ENCODE assay signal across 7 mouse cellular contexts in genomic region chr5:125177481-125178134, GRCm38 (mm10). TPM values are rescaled to one million over a fixed set of nuclear protein-coding genes. Genes with fewer than 3 reads are reported as not detected.
DNase-seq lines count a peak whose midpoint lies in the region; ATAC-seq lines count a peak whose summit lies in the region.

No protein-coding gene starts in this region.

- H3K27ac ChIP-seq in intestine, embryonic 15.5 days = peak overlapping the region; percentile 95

- ATAC-seq in intestine, embryonic 15.5 days = peak; percentile 40

- H3K4me2 ChIP-seq in intestine, embryonic 15.5 days (replicated peaks) = peak overlapping the region; percentile 91

- peak overlapping the region; percentile 91 for H3K4me3 ChIP-seq in intestine, embryonic 15.5 days (replicated peaks)

- peaks cover 60% of the 10 kb centered on the region for H3K4me1 ChIP-seq in intestine, embryonic 15.5 days (replicated peaks)

- no peaks in the 10 kb centered on the region for H3K9me3 ChIP-seq in intestine, embryonic 15.5 days

- peak; percentile 86 for DNase-seq in adipocyte (ENCODE audit: low spot score)
- DNase-seq in embryo, embryonic 10 days (ENCODE audit: low spot score) = peak; percentile 91
- DNase-seq in gastrocnemius, postnatal 36 days = peak; percentile 51 to 60
- DNase-seq in left cerebral cortex, postnatal 36 days (ENCODE audit: low spot score in 2 of 2) = peak; percentile 81 to 87
- peak; percentile 80 for DNase-seq in mesoderm, embryonic 11.5 days (ENCODE audit: low read depth, low spot score)
- peak; percentile 65 for DNase-seq in spleen, adult 12 weeks (ENCODE audit: low spot score)

- intact Hi-C loops in gastrocnemius, postnatal 36 days (cut with DNase I) = loop anchor here (5.0 kb wide), 3 partner anchors 35 to 70 kb away; no protein-coding TSS in a partner anchor
- intact Hi-C loops in left cerebral cortex, postnatal 36 days (cut with DNase I) = loop anchor here (2.0 to 5.0 kb wide), 6 partner anchors 37 to 275 kb away; no protein-coding TSS in a partner anchor

- no peaks in the 10 kb centered on the region for H3K36me3 ChIP-seq in intestine, embryonic 15.5 days

- under 1% methylated on average over 44 of the region's 44 CpGs for WGBS in intestine, embryonic 15.5 days

- peak overlapping the region; percentile 85 for H3K9ac ChIP-seq in intestine, embryonic 15.5 days

- H3K27me3 ChIP-seq in intestine, embryonic 15.5 days (replicated peaks) = no peaks in the 10 kb centered on the region

RNA-seq across cellular contexts. Expression of gene Ncor2, which starts 1.4 kb away (rescaled TPM):
- 100 to 1,000 TPM; 102 to 112 TPM for total RNA-seq in gastrocnemius, postnatal 36 days (2021)
- 19.9 and 20.0 TPM in 2 replicates for polyA plus RNA-seq in intestine, embryonic 15.5 days (2015; fragmentation: Nextera tagmentation; extraction: Ambion mirVana)
- total RNA-seq in left cerebral cortex, postnatal 36 days (2021) = 100 to 1,000 TPM; 167 to 240 TPM

Comparison
In these comparisons a context has a peak if more than half of its experiments do, and no peak if none do; other contexts are left out.
1. Peak in every context shown above with its lines: DNase-seq, ATAC-seq, H3K4me3 ChIP-seq and H3K27ac ChIP-seq.